Comparison of ENCODE assay signal across 8 mouse cellular contexts in the genomic region with DNA sequence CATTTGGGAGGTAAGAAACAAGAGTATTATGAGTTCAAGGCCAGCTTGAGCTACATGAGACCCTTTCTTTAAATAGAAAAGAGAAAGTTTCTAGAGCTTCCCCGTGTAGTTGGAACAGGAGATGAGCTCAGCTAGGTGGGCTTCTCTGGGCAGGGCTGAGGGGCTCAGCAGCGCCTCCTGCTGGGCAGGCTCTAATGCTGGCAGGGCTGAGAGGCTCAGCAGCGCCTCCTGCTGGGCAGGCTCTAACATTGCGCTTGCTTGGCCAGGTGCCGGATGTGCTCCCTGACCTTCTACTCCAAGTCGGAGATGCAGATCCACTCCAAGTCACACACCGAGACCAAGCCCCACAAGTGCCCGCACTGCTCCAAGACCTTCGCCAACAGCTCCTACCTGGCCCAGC. TPM values are rescaled to one million over a fixed set of nuclear protein-coding genes. Genes with fewer than 3 reads are reported as not detected.
DNase-seq lines count a peak whose midpoint lies in the region; ATAC-seq lines count a peak whose summit lies in the region.
"Not testable (repeated sequence)": the region's sequence is repeated elsewhere in the genome, so short reads cannot be mapped to it uniquely, and the experiment has no call there.

No protein-coding gene starts in this region.

- 22% methylated on average over 6 of the region's 9 CpGs for WGBS in intestine, embryonic 14.5 days
- 20% methylated on average over 6 of the region's 9 CpGs for WGBS in midbrain, embryonic 14.5 days

- H3K27me3 ChIP-seq in intestine, embryonic 14.5 days (replicated peaks; ENCODE audit: control insufficient read depth, insufficient read depth, low read length); midbrain, embryonic 14.5 days (ENCODE audit: control insufficient read depth, insufficient read depth, low read length): not testable (repeated sequence)

- H3K27ac ChIP-seq in intestine, embryonic 14.5 days (ENCODE audit: low read depth); midbrain, embryonic 14.5 days (replicated peaks; ENCODE audit: low read depth, low read length): not testable (repeated sequence)

- peak; percentile 83 to 87 for DNase-seq in B cell, adult 2 months
- DNase-seq in adipocyte (ENCODE audit: low spot score) (peak; percentile 35), liver (peak; percentile 67)
- DNase-seq in cerebellum, postnatal 36 days: peak; percentile 43 to 58
- peak; percentile 72 for DNase-seq in gastrocnemius, postnatal 10 days
- DNase-seq in intestine, embryonic 14.5 days (ENCODE audit: low spot score): peak; percentile 87
- peak; percentile 58 for DNase-seq in midbrain, embryonic 14.5 days
- DNase-seq in spleen, postnatal 4 days (ENCODE audit: low spot score in 2 of 2): peak; percentile 64 to 91

- peaks cover 80% of the 10 kb centered on the region for H3K36me3 ChIP-seq in intestine, embryonic 14.5 days (ENCODE audit: control insufficient read depth, insufficient read depth, low read length)
- H3K36me3 ChIP-seq in midbrain, embryonic 14.5 days (ENCODE audit: control insufficient read depth, insufficient read depth, low read length): peaks cover 75% of the 10 kb centered on the region

- H3K4me3 ChIP-seq in intestine, embryonic 14.5 days (ENCODE audit: low read depth, low read length); midbrain, embryonic 14.5 days (replicated peaks; ENCODE audit: low read depth, low read length): not testable (repeated sequence)

- not testable (repeated sequence) for H3K9ac ChIP-seq in intestine, embryonic 14.5 days (ENCODE audit: low read length); midbrain, embryonic 14.5 days (replicated peaks; ENCODE audit: low read length)

- 0 out of 2 replicates have a peak, but pooled peaks have one; percentile 57 for ATAC-seq in intestine, embryonic 14.5 days (replicated peaks; ENCODE audit: low FRiP score, low TSS enrichment, low read depth)
- ATAC-seq in midbrain, embryonic 14.5 days (ENCODE audit: low FRiP score, low TSS enrichment): not testable (repeated sequence)

- not testable (repeated sequence) for H3K9me3 ChIP-seq in intestine, embryonic 14.5 days (ENCODE audit: control insufficient read depth, low read length); midbrain, embryonic 14.5 days (ENCODE audit: control insufficient read depth, low read length)

- not testable (repeated sequence) for H3K4me2 ChIP-seq in intestine, embryonic 14.5 days (ENCODE audit: low read length); midbrain, embryonic 14.5 days (ENCODE audit: low read length)

- not testable (repeated sequence) for H3K4me1 ChIP-seq in intestine, embryonic 14.5 days (replicated peaks; ENCODE audit: control insufficient read depth, insufficient read depth, low read length); midbrain, embryonic 14.5 days (ENCODE audit: control insufficient read depth, insufficient read depth, low read length)

RNA-seq across cellular contexts. Expression of gene Ing4, which starts 9.0 kb away (rescaled TPM):
- 10 to 100 TPM; 33.4 to 42.7 TPM for total RNA-seq in gastrocnemius, postnatal 10 days (2021)
- polyA plus RNA-seq in intestine, embryonic 14.5 days (2014; fragmentation: Nextera tagmentation; extraction: Ambion mirVana): 94.4 and 108 TPM in 2 replicates
- polyA plus RNA-seq in midbrain, embryonic 14.5 days (2014; fragmentation: Nextera tagmentation; extraction: Ambion mirVana): 132 and 144 TPM in 2 replicates

RNA-seq across cellular contexts. Expression of gene Acrbp, which starts 19.0 kb away (rescaled TPM):
- total RNA-seq in gastrocnemius, postnatal 10 days (2021): 1 to 10 TPM; 2.7 to 4.7 TPM
- 11.4 and 13.4 TPM in 2 replicates for polyA plus RNA-seq in intestine, embryonic 14.5 days (2014; fragmentation: Nextera tagmentation; extraction: Ambion mirVana)
- polyA plus RNA-seq in midbrain, embryonic 14.5 days (2014; fragmentation: Nextera tagmentation; extraction: Ambion mirVana): 16.3 and 16.7 TPM in 2 replicates

RNA-seq across cellular contexts. Expression of gene Zfp384, which starts 21.6 kb away (rescaled TPM):
- 10 to 100 TPM; 21.9 to 27.4 TPM for total RNA-seq in gastrocnemius, postnatal 10 days (2021)
- polyA plus RNA-seq in intestine, embryonic 14.5 days (2014; fragmentation: Nextera tagmentation; extraction: Ambion mirVana): 9.2 and 10.8 TPM in 2 replicates
- 13.7 and 16.2 TPM in 2 replicates for polyA plus RNA-seq in midbrain, embryonic 14.5 days (2014; fragmentation: Nextera tagmentation; extraction: Ambion mirVana)

RNA-seq across cellular contexts. Expression of gene Pianp, which starts 34.0 kb away (rescaled TPM):
- total RNA-seq in gastrocnemius, postnatal 10 days (2021): under 1 TPM; 0.61 TPM
- polyA plus RNA-seq in intestine, embryonic 14.5 days (2014; fragmentation: Nextera tagmentation; extraction: Ambion mirVana): 0.85 and 1.2 TPM in 2 replicates
- 43.2 and 57.1 TPM in 2 replicates for polyA plus RNA-seq in midbrain, embryonic 14.5 days (2014; fragmentation: Nextera tagmentation; extraction: Ambion mirVana)

RNA-seq across cellular contexts. Expression of gene Lpar5, which starts 37.2 kb away (rescaled TPM):
- total RNA-seq in gastrocnemius, postnatal 10 days (2021): under 1 TPM; 0.16 to 0.41 TPM
- 2.3 and 3.0 TPM in 2 replicates for polyA plus RNA-seq in intestine, embryonic 14.5 days (2014; fragmentation: Nextera tagmentation; extraction: Ambion mirVana)
- polyA plus RNA-seq in midbrain, embryonic 14.5 days (2014; fragmentation: Nextera tagmentation; extraction: Ambion mirVana): 0.45 and 0.77 TPM in 2 replicates

Comparison
In these comparisons a context has a peak if more than half of its experiments do, and no peak if none do; other contexts are left out.
1. DNase-seq: peak in every context shown above with its lines; median percentile 87 in intestine, embryonic 14.5 days; 85 in B cell, adult 2 months; 78 in spleen, postnatal 4 days; 72 in gastrocnemius, postnatal 10 days; 67 in liver; 58 in midbrain, embryonic 14.5 days; 50 in cerebellum, postnatal 36 days; 35 in adipocyte.